Mouse (Mus musculus) left cerebral cortex, postnatal 4 days (tissue): ENCODE measurements around the gene Slco2a1. TPM values are rescaled to one million over a fixed set of nuclear protein-coding genes. Genes with fewer than 3 reads are reported as not detected.
A peak's percentile ranks its signal among the peaks of the same experiment; 100 is the strongest.

Experiments
- DNase-seq: peaks from one replicate; pipeline ENCODE4 v3.0.0-alpha.2; 2022
- intact Hi-C: fragments of 180-260 bp; cut with DNase I; formaldehyde crosslinking; loops from one replicate; pipeline ENCODE4 v1.15.1; 2025
- total RNA-seq, 2 experiments: library from RNA; stranded (reverse); gene quantifications; 2 replicates each; pipeline ENCODE4 v1.2.3; 2021

The Slco2a1 gene
- total RNA-seq, 2 experiments from 2014 or later: 3.9 to 4.7 TPM

- intact Hi-C loops: no loop called here
- no peak for DNase-seq
These were observed 6.7 kb upstream of the Slco2a1 start for GRCm38 (mm10) chr9:102981791-102982190.

GRCm38 (mm10) chr9:102982376-102982775 is 6.1 kb upstream of the Slco2a1 start:
- intact Hi-C loops: no loop called here
- DNase-seq: no peak

GRCm38 (mm10) chr9:102985111-102985510 is 3.4 kb upstream of the Slco2a1 start:
- intact Hi-C loops: no loop called here
- no peak for DNase-seq

GRCm38 (mm10) chr9:102985939-102986338 is 2.6 kb upstream of the Slco2a1 start:
- intact Hi-C loops: no loop called here

GRCm38 (mm10) chr9:102990306-102991133 is 2.0 kb downstream of the Slco2a1 start:
- peak; percentile 15 for DNase-seq
- intact Hi-C loops: no loop called here

More at GRCm38 (mm10) chr9:102985939-102986338, 2.6 kb upstream of the Slco2a1 start:
- no peak for DNase-seq

- intact Hi-C loops: no loop called here
- no peak for DNase-seq
These were observed 2.6 kb downstream of the Slco2a1 start for GRCm38 (mm10) chr9:102991134-102991406.

GRCm38 (mm10) chr9:102992877-102993276 is 4.4 kb downstream of the Slco2a1 start:
- intact Hi-C loops: no loop called here
- no peak for DNase-seq

- intact Hi-C loops: no loop called here
- DNase-seq: no peak
These were observed 5.3 kb downstream of the Slco2a1 start for GRCm38 (mm10) chr9:102993764-102994163.

GRCm38 (mm10) chr9:102995800-102996635 is 7.5 kb downstream of the Slco2a1 start:
- no peak for DNase-seq
- intact Hi-C loops: no loop called here

GRCm38 (mm10) chr9:103000384-103000783 is 11.9 kb downstream of the Slco2a1 start:
- intact Hi-C loops: no loop called here
- no peak for DNase-seq

GRCm38 (mm10) chr9:103004343-103004742 is 15.8 kb downstream of the Slco2a1 start:
- intact Hi-C loops: no loop called here
- no peak for DNase-seq

GRCm38 (mm10) chr9:103007699-103008078 is 19.2 kb downstream of the Slco2a1 start:
- DNase-seq: peak; percentile 41
- intact Hi-C loops: no loop called here

- peak; percentile 8 for DNase-seq
- intact Hi-C loops: no loop called here
These were observed 19.8 kb downstream of the Slco2a1 start for GRCm38 (mm10) chr9:103008079-103008855.

- intact Hi-C loops: no loop called here
- DNase-seq: no peak
These were observed 21.6 kb downstream of the Slco2a1 start for GRCm38 (mm10) chr9:103010161-103010560.

- intact Hi-C loops: no loop called here
- peak; percentile 62 for DNase-seq
These were observed 24.9 kb downstream of the Slco2a1 start for GRCm38 (mm10) chr9:103013366-103013765.

- no peak for DNase-seq
- intact Hi-C loops: no loop called here
These were observed 26.2 kb downstream of the Slco2a1 start for GRCm38 (mm10) chr9:103014686-103015085.

GRCm38 (mm10) chr9:103024116-103024515 is 35.6 kb downstream of the Slco2a1 start:
- DNase-seq: no peak
- intact Hi-C loops: no loop called here

- intact Hi-C loops: no loop called here
- no peak for DNase-seq
These were observed 38.8 kb downstream of the Slco2a1 start for GRCm38 (mm10) chr9:103027150-103027889.

- intact Hi-C loops: no loop called here
These were observed 40.5 kb downstream of the Slco2a1 start for GRCm38 (mm10) chr9:103029012-103029411.

GRCm38 (mm10) chr9:103030041-103030440 is 41.5 kb downstream of the Slco2a1 start:
- DNase-seq: no peak
- intact Hi-C loops: no loop called here

More at GRCm38 (mm10) chr9:103029012-103029411, 40.5 kb downstream of the Slco2a1 start:
- DNase-seq: no peak
